Mouse (Mus musculus) embryonic fibroblast, embryonic 13.5 days (primary cell): Measurements from ENCODE around the gene Izumo2.

Experiments
- CTCF ChIP-seq: IDR thresholded peaks from 2 replicates; pipeline ENCODE4 v1.5.1; 2011; ENCODE audit warnings: mild to moderate bottlenecking, control low read depth, low read length, moderate library complexity, borderline replicate concordance; ENCODE audit not compliant: insufficient read depth
- POLR2A ChIP-seq: IDR thresholded peaks from 2 replicates; pipeline ENCODE4 v1.6.1; 2011; ENCODE audit warnings: low read depth, mild to moderate bottlenecking, control low read depth, low read length, moderate library complexity

- no peak for TF ChIP-seq CTCF
- no peak for TF ChIP-seq POLR2A
These were observed 18.6 kb downstream of the Izumo2 start for GRCm38 (mm10) chr7:44727151-44727550.
